Mouse (Mus musculus) adrenal gland, adult (tissue): ENCODE measurements around the gene Trmt10c.
"Not testable (repeated sequence)": the region's sequence is repeated elsewhere in the genome, so short reads cannot be mapped to it uniquely, and the experiment has no call there.

ENCODE experiments used
- DNase-seq, 2 experiments: peaks; one replicate each; pipeline ENCODE4 v3.0.0; 2022 to 2023; ENCODE audit warnings: low spot score in 1 of 2; ENCODE audit not compliant: inconsistent age in 2 of 2

The Trmt10c gene

DNA sequence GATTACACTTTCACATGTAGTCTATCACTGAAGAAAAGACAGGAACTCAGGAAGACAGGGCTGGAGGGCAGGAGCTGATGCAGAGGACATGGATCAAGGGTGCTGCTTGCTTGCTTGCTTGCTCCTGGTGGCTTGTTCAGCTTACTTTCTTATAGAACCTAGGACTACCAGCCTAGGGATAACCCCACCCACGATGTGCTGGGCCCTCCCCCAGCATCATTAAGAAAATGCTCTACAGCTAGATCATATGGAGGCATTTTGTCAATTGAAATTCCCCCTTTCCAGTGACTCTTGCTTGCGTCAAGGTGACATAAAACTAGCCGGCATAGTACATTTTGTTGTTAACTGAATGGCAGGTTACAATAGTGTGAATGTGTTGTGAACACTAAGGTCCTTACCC lies 18.3 kb upstream of the Trmt10c start:
- no peak for DNase-seq

DNA sequence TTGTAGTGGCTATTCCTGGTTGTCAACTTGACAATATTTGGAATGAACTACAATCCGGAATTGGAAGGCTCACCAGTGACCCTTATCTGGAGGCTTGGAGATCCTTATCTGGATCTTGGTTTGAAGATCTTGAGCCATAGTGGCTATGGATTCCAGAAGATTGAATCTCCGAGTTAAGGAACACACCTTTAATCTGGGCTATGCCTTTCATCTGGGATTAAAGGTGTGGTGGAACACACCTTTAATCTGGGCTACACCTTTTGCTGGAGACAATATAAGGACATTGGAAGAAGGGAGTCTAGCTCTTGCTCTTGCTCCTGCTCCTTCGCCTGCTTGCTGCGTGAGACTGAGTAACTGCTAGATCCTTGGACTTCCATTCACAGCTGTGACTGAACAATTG lies 10.4 kb upstream of the Trmt10c start, which contains the start of gene Senp7:
Senp7 (plus strand) TSS at position 301 of the 400 bp plus-strand sequence.
- DNase-seq = not testable (repeated sequence)

DNA sequence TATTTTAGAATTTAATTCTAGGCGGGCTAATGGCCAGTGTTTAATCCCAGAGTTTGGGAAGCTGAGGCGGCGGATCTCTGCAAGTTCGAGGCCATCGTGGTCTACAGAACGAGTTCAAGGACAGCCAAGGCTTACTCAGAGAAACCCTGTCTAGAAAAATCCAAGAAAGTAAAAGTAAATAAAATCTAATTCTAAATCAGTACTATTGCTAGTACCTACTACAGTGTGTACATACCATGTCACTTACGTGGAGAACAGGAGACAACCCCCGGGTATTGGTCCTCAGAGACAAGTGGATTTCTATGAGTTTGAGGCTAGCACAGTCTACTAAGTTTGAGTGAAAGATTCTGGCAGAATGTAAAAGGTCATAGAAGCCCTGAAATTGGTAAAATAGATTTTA lies 471 bp upstream of the Trmt10c start:
- no peak for DNase-seq

DNA sequence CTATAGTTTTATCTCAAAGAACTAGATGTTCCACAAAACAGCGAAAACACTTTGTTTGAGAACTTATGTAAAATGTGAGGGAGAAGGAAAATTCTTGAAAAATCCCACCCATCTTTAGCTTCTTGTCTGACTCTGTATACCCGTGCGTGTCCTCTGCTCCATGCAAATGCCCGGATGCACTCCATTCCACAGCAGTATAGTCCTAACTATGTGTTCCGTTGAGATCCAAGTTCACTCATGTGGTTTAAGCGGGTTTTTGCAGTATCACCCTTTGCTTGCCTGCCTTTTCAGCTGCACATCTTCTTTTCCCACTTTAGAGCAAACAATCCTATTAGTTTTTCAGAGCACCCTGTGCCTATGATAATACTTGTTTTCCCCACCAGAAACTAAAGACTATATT lies 1.1 kb downstream of the Trmt10c start:
- DNase-seq = peak in 1 of 2 experiments; percentile 24

DNA sequence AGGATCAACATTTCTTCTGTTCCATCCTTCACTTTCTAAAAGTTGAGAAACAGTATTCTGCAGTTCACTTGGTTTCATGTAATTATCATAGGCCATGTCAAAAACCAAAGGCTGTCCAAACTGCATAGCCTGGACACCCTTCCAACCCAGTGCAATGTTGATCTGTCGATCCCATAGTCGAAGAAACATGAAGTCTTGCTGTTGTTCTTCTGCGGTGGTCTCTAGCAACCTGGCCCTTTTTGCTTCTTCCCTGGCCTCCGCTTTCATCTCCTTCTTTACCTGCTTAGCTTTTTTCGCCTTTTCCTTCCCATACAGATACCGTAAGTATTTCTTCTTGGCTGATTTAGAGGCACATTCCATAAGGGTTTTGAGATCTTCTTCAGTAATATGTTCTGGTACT lies 3.1 kb downstream of the Trmt10c start:
- DNase-seq = peak in 1 of 2 experiments; percentile 20

DNA sequence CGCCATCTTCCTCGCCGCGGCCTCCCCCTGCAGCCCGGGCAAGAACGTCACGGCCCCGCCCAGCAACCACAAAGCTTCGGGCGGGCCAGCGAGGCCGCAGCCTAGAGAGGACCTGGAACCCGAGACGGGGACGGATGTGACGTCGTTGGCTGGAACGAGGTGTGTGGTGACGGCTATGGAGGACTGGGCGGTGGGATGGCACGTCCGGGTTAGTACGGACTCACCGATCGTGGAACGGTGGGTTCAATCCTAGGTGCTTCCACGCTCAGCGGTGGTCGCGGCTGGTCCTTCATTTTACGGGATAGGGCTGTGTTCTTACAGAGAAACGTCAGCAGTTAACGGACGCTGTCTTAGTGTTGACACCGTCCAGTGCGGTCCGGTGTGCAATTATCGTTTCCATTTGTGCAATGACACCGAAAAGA lies 7.9 kb downstream of the Trmt10c start, which contains the start of gene Pcnp:
Pcnp (minus strand) TSS at position 79 of the 422 bp plus-strand sequence.
- DNase-seq = peak; percentile 98 to 99

DNA sequence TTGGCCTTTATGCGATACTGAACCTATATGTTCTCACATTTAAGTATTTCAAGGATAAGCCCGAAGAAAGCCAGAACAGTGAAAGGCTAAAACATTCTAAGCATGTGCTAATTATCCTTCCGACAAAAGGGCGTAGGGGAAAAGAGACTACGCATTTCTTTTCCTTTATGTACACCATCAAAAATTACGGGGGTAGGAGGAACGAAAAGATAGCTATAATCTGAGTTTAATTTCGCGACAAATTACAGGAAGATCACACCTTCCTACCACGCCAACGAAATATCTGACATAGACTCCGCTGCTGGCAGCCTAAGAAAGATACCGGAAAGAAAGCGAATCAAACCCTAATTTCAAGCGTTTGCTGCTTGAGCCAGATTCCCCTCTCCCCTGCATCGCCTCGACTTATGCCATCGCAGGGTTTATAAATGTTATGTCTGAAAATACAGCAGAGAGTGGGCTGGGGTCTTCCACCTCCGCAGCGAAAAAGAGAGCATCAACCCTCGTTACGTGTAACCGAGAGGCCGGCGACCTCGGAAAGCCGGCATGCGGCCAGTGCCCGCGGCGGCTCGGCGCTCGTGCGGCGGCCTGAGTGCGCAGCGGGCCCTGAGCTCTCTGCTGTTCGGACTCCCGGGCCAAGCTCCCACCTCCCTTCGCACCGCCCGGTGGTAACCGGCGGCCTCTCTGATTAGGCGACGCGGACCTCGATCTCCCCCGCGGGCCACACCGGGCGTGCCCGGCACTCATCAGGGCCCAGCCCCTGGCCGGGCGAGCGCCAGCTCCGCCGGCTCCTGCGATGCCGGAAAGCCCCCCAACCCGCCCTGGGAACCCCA lies 8.7 kb downstream of the Trmt10c start:
- DNase-seq = no peak

DNA sequence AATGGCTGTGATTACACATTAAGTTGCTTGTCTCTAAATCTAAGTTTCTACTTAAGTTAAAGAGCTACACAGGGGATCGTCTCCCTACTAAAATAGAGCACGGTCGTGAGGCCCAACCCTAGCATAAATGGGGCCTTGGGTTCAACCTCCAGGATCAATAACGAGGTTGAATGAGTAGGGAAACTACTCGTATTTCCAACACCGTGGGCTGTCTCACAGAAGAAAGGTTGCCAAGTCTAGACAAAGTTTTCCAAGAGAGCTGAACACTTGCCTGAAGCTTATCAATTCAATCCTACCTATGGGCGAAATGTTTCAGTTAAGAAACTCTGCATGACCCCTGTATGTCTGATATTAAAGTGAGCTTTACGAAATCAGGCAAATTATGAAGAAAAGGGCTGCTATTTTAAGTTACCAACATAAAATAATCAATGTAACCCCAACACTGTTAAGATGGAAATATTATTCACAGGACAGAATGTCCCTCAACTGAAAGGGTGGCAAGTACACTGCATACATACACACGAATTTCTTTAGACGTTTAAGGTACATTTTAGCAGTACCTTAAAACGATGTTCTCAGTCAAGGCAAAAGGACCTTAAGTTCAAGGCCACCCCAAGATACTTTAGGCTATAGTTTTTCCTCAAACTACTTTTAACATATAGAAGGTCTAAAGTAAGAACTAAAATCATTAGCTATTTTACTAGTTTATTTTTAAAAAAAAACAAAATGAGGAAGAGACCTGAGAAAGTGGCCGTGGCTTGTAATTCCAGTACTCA lies 9.6 kb downstream of the Trmt10c start:
- no peak for DNase-seq

DNA sequence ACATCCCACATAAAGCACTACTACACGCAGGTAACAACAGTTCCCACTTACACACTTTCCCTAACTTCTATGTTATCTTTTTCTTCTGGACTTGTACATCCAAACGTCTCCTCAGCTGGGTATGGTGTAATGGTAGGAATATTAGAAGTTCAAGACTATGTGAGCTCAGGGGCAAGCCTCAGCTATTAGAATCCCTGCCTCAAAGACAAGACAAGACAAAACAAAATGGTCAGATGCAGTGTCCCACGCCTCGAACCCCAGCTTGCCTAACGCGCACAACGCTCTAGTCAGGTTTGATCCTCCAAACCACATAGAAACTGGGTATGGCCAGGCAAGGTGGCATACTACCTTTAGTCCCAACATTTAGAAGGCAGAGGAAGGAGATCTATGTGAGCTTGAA lies 18.0 kb downstream of the Trmt10c start:
- DNase-seq = no peak

DNA sequence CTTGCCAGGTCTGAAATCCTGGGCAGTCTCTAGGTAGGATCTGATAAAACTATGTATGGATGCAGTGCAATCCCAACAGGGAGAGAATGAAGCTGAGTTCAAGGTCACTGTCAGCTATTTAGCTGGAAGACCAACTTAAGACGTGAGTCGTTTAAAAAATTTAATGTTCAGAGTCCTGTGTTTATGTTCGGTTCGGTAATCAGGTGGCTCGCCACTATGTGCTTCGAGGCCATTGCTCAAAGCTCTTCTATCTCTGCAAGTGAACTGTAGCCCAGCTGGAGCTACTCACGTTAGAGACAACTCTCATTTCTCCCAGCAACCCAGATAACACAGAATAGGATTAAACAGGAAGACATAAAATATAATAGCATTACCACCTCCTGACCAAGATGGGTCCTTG lies 23.5 kb downstream of the Trmt10c start:
- no peak for DNase-seq

DNA sequence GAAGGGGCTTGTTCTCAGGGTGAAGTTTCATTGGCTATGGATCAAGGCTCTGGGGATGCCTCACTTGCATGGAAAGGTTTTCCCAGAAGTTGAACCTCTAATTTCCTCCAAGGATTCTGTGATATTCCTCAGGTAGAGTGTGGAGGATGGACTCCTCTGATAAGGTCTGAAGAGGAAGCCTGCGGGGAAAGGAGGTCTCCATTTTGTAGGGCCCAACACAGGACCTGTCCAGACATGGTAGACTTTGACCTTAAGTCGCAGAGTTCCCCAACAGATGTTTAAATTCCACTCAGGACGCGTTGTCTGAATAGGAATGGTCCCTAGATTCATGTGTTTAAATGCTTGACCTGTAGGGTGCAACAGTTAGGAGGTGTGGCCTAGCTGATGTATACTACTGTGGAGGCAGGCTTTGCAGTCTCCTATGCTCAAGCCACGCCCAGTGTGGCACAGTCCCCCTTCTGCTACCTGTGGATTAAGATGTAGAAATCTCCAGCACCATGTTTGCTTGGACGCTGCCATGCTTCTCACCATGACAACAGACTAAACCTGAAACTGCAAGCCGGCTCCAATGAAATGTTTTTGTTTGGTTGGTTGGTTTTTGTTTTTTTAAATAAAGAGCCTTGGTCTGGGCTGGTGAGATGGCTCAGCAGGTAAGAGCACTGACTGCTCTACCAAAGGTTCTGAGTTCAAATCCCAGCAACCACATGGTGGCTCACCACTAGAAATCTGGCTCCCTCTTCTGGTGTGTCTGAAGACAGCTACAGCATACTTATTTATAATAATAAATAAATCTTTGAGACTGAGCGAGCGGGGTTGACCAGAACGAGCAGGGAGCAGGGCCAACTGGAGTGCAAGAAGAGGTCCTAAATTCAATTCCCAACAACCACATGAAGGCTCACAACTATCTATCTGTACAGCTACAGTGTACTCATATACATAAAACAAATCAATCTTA lies 24.6 kb downstream of the Trmt10c start:
- no peak for DNase-seq

DNA sequence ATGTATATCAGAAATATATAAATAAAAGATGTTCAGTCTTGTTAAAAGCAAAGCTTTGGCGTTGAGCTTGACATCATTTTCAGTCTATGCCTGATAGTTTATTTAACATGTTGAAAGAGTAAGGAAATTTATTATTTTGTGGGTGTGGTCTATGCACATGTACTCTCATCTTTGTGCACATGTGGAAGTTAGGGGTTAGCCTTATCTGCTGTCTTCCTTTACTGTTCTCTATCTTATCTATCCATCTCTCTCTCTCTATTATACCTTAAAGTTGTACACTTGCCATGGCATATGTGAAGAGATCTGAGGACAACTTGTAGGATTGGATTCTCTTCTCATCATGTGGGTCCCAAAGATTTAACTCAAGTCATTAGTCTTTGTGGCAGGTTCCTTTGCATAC lies 28.8 kb downstream of the Trmt10c start:
- DNase-seq = no peak

DNA sequence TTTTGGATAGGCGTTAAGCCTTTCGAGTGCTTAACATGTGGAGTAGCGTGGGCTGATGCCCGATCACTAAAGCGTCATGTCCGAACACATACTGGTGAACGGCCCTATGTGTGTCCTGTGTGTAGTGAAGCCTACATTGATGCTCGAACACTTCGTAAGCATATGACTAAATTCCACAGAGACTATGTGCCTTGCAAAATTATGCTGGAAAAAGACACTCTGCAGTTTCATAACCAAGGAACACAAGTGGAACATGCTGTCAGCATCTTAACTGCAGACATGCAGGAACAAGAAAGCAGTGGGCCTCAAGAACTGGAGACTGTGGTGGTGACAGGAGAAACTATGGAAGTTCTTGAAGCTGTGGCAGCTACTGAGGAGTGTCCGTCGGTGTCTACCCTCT lies 30.8 kb downstream of the Trmt10c start:
- no peak for DNase-seq

DNA sequence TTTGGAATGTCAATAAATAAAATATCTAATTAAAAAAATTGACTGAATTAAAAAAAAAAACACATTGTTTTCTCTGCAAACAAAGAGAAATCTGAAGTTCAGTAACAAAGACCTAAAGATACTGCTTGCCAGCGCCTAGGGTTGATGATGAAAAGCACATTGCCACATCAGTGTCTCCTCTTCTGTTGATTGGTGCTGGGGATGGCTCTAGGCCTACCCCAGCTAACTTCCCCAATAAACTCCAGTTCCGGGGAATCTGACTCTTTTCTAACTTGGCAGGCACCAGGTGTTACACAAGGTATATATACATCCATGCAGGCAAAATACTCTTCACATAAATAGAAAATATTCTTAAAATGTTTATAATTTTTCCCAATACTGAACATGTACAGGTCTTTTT lies 43.4 kb downstream of the Trmt10c start:
- no peak for DNase-seq

DNA sequence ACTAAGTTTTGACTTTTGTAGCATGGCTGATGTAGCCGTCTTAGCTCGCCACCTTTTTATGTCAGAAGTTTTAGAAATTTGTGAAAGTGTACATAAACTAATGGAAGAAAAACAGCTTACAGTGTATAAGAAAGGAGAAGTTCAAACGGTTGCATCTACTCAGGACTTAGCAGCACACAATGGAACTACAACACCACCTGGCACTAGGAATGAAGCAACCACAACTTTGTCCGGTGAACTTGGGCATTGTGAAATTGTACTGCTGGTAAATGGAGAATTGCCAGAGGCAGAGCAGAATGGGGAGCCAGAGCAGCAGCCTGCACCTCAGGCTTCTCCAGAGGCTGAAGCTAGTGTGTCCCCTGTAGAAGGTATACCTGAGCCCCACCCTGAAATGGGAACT lies 47.3 kb downstream of the Trmt10c start:
- peak in 1 of 2 experiments; percentile 35 for DNase-seq

DNA sequence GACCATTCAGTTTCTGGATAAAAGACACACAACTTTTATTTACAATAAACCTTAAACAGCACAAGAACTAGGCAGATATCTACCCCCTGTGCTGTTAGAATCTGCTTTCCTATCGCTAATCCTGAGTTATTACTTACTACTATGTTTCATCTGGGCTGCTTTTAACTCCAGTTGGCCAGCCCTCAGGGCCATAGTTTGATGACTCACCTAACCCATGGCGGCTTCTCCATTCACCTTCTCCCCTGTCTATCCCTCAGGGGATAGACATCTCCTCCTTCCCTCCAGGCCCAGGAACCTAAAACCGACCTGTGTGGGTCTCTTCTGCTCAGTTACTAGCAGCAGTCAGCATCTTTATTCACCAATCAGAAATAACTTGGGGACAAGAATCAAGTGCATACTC lies 51.6 kb downstream of the Trmt10c start:
- peak in 1 of 2 experiments; percentile 58 for DNase-seq
